Mouse (Mus musculus): Measurements from ENCODE around the gene Mypn.

- TF ChIP-seq POLR2A (IDR thresholded peaks at IDR 0.05; ENCODE audit: borderline replicate concordance, low read depth, low read length), result no peak
- TF ChIP-seq CTCF (IDR thresholded peaks at IDR 0.05; ENCODE audit: low read depth, low read length), result no peak
Measured at GRCm38 (mm10) chr10:63113027-63113604, 90.6 kb downstream of the Mypn start.
